Mouse (Mus musculus): ENCODE measurements around the gene Dnajc6. TPM values are rescaled to one million over a fixed set of nuclear protein-coding genes. Genes with fewer than 3 reads are reported as not detected.

The Dnajc6 gene
- polyA plus RNA-seq, 1 experiment from 2014 or later, result 23.9 TPM

GRCm38 (mm10) chr4:101581156-101581555, 84.7 kb downstream of the Dnajc6 start:
- H3K9ac ChIP-seq (replicated peaks), result no peak overlapping the region
- no peak overlapping the region for H3K4me3 ChIP-seq (replicated peaks)
- 75% methylated on average over 4 of the region's 4 CpGs for WGBS
- H3K27me3 ChIP-seq, result no peaks in the 10 kb centered on the region
- H3K9me3 ChIP-seq, result no peaks in the 10 kb centered on the region
- H3K27ac ChIP-seq, result no peak overlapping the region
- peaks cover 15% of the 10 kb centered on the region for H3K4me1 ChIP-seq (replicated peaks)
- H3K36me3 ChIP-seq, result no peaks in the 10 kb centered on the region
- ATAC-seq, result no peak
- H3K4me2 ChIP-seq (replicated peaks), result no peak overlapping the region

GRCm38 (mm10) chr4:101582882-101583281, 86.4 kb downstream of the Dnajc6 start:
- Histone ChIP-seq H3K4me1 (replicated peaks) (peaks cover 15% of the 10 kb centered on the region), H3K27ac (no peak overlapping the region), H3K27me3 (no peaks in the 10 kb centered on the region), H3K9ac (replicated peaks) (no peak overlapping the region), H3K9me3 (no peaks in the 10 kb centered on the region), H3K4me2 (replicated peaks) (no peak overlapping the region), H3K4me3 (replicated peaks) (no peak overlapping the region), H3K36me3 (no peaks in the 10 kb centered on the region)
- no peak for ATAC-seq
- 86% methylated on average over 2 of the region's 2 CpGs for WGBS

- 51% methylated on average over 19 of the region's 19 CpGs for WGBS
Measured at GRCm38 (mm10) chr4:101584524-101585454, 88.3 kb downstream of the Dnajc6 start.

GRCm38 (mm10) chr4:101585455-101586184, 89.2 kb downstream of the Dnajc6 start:
- peaks cover 15% of the 10 kb centered on the region for H3K4me1 ChIP-seq (replicated peaks)
- H3K4me2 ChIP-seq (replicated peaks), result no peak overlapping the region
- no peaks in the 10 kb centered on the region for H3K9me3 ChIP-seq
- WGBS, result 60% methylated on average over 8 of the region's 8 CpGs
- H3K36me3 ChIP-seq, result no peaks in the 10 kb centered on the region
- peak; percentile 19; the same call in 1 of the 2 replicates for ATAC-seq
- no peaks in the 10 kb centered on the region for H3K27me3 ChIP-seq
- H3K27ac ChIP-seq, result peak overlapping the region; percentile 74
- no peak overlapping the region for H3K9ac ChIP-seq (replicated peaks)
- no peak overlapping the region for H3K4me3 ChIP-seq (replicated peaks)

More at GRCm38 (mm10) chr4:101584524-101585454, 88.3 kb downstream of the Dnajc6 start:
- peak; percentile 76 for ATAC-seq
- H3K4me3 ChIP-seq (replicated peaks), result no peak overlapping the region
- H3K9me3 ChIP-seq, result no peaks in the 10 kb centered on the region
- H3K27me3 ChIP-seq, result no peaks in the 10 kb centered on the region
- H3K36me3 ChIP-seq, result no peaks in the 10 kb centered on the region
- H3K27ac ChIP-seq, result peak overlapping the region; percentile 74
- H3K4me1 ChIP-seq (replicated peaks), result peaks cover 15% of the 10 kb centered on the region
- H3K9ac ChIP-seq (replicated peaks), result peak overlapping the region; percentile 32; the same call in 1 of the 2 replicates
- H3K4me2 ChIP-seq (replicated peaks), result no peak overlapping the region

GRCm38 (mm10) chr4:101588932-101589331, 92.5 kb downstream of the Dnajc6 start:
- Histone ChIP-seq H3K4me2 (replicated peaks) (no peak overlapping the region), H3K9ac (replicated peaks) (no peak overlapping the region), H3K36me3 (no peaks in the 10 kb centered on the region), H3K27ac (no peak overlapping the region), H3K4me1 (replicated peaks) (peaks cover 15% of the 10 kb centered on the region), H3K4me3 (replicated peaks) (no peak overlapping the region), H3K27me3 (no peaks in the 10 kb centered on the region), H3K9me3 (no peaks in the 10 kb centered on the region)
- 67% methylated on average over 8 of the region's 8 CpGs for WGBS
- no peak for ATAC-seq

GRCm38 (mm10) chr4:101589771-101590170, 93.3 kb downstream of the Dnajc6 start:
- Histone ChIP-seq H3K4me3 (replicated peaks) (no peak overlapping the region), H3K4me1 (replicated peaks) (peaks cover 11% of the 10 kb centered on the region), H3K27me3 (no peaks in the 10 kb centered on the region), H3K36me3 (no peaks in the 10 kb centered on the region), H3K4me2 (replicated peaks) (no peak overlapping the region), H3K9ac (replicated peaks) (no peak overlapping the region), H3K27ac (no peak overlapping the region), H3K9me3 (no peaks in the 10 kb centered on the region)
- ATAC-seq, result no peak
- 96% methylated on average over 3 of the region's 3 CpGs for WGBS

- no peaks in the 10 kb centered on the region for H3K36me3 ChIP-seq
- WGBS, result 100% methylated on average over 1 of the region's 1 CpGs
- no peak overlapping the region for H3K27ac ChIP-seq
- H3K4me1 ChIP-seq (replicated peaks), result no peaks in the 10 kb centered on the region; the same call in 1 of the 2 replicates
- H3K4me3 ChIP-seq (replicated peaks), result no peak overlapping the region
- H3K9ac ChIP-seq (replicated peaks), result no peak overlapping the region
- no peaks in the 10 kb centered on the region for H3K27me3 ChIP-seq
- no peak for ATAC-seq
- no peak overlapping the region for H3K4me2 ChIP-seq (replicated peaks)
- no peaks in the 10 kb centered on the region for H3K9me3 ChIP-seq
Measured at GRCm38 (mm10) chr4:101591400-101591799, 95.0 kb downstream of the Dnajc6 start.

GRCm38 (mm10) chr4:101592466-101592865, 96.0 kb downstream of the Dnajc6 start:
- H3K4me1 ChIP-seq (replicated peaks), result no peaks in the 10 kb centered on the region; the same call in 1 of the 2 replicates
- no peak overlapping the region for H3K4me3 ChIP-seq (replicated peaks)
- no peaks in the 10 kb centered on the region for H3K9me3 ChIP-seq
- no peak overlapping the region for H3K4me2 ChIP-seq (replicated peaks)
- H3K27ac ChIP-seq, result no peak overlapping the region
- no peaks in the 10 kb centered on the region for H3K27me3 ChIP-seq
- H3K9ac ChIP-seq (replicated peaks), result no peak overlapping the region
- no peaks in the 10 kb centered on the region for H3K36me3 ChIP-seq
- no peak for ATAC-seq
- WGBS, result 75% methylated on average over 3 of the region's 3 CpGs

- no peaks in the 10 kb centered on the region for H3K4me1 ChIP-seq (replicated peaks)
- no peak for ATAC-seq
- H3K4me2 ChIP-seq (replicated peaks), result no peak overlapping the region
- H3K27ac ChIP-seq, result no peak overlapping the region
- no peak overlapping the region for H3K9ac ChIP-seq (replicated peaks)
- H3K36me3 ChIP-seq, result 0 out of 2 replicates have a peak, but pooled peaks cover 6% of the 10 kb centered on the region
- no peak overlapping the region for H3K4me3 ChIP-seq (replicated peaks)
- no peaks in the 10 kb centered on the region for H3K9me3 ChIP-seq
- no peaks in the 10 kb centered on the region for H3K27me3 ChIP-seq
Measured at GRCm38 (mm10) chr4:101601758-101602157, 105.3 kb downstream of the Dnajc6 start.

GRCm38 (mm10) chr4:101603635-101604034, 107.2 kb downstream of the Dnajc6 start:
- H3K9ac ChIP-seq (replicated peaks), result no peak overlapping the region
- H3K4me1 ChIP-seq (replicated peaks), result no peaks in the 10 kb centered on the region
- no peak overlapping the region for H3K4me3 ChIP-seq (replicated peaks)
- no peaks in the 10 kb centered on the region for H3K27me3 ChIP-seq
- no peak for ATAC-seq
- no peak overlapping the region for H3K4me2 ChIP-seq (replicated peaks)
- H3K9me3 ChIP-seq, result no peaks in the 10 kb centered on the region
- no peak overlapping the region for H3K27ac ChIP-seq
- 0 out of 2 replicates have a peak, but pooled peaks cover 5% of the 10 kb centered on the region for H3K36me3 ChIP-seq
- WGBS, result 85% methylated on average over 3 of the region's 3 CpGs

GRCm38 (mm10) chr4:101616520-101616919, 120.1 kb downstream of the Dnajc6 start:
- no peak overlapping the region for H3K27ac ChIP-seq
- WGBS, result 84% methylated on average over 5 of the region's 5 CpGs
- H3K9me3 ChIP-seq, result no peaks in the 10 kb centered on the region
- no peak overlapping the region for H3K9ac ChIP-seq (replicated peaks)
- no peaks in the 10 kb centered on the region for H3K27me3 ChIP-seq
- H3K4me3 ChIP-seq (replicated peaks), result no peak overlapping the region
- H3K4me1 ChIP-seq (replicated peaks), result no peaks in the 10 kb centered on the region
- no peak overlapping the region for H3K4me2 ChIP-seq (replicated peaks)
- H3K36me3 ChIP-seq, result peaks cover 64% of the 10 kb centered on the region
- ATAC-seq, result no peak

- Histone ChIP-seq H3K36me3 (peaks cover 68% of the 10 kb centered on the region), H3K4me1 (replicated peaks) (no peaks in the 10 kb centered on the region), H3K9me3 (no peaks in the 10 kb centered on the region), H3K27me3 (no peaks in the 10 kb centered on the region), H3K4me2 (replicated peaks) (no peak overlapping the region), H3K4me3 (replicated peaks) (no peak overlapping the region), H3K27ac (no peak overlapping the region), H3K9ac (replicated peaks) (no peak overlapping the region)
- ATAC-seq, result no peak
- WGBS, result 63% methylated on average over 2 of the region's 2 CpGs
Measured at GRCm38 (mm10) chr4:101617742-101618141, 121.3 kb downstream of the Dnajc6 start.

All from midbrain, embryonic 13.5 days (tissue).